Mouse (Mus musculus) embryonic fibroblast, embryonic 13.5 days (primary cell): ENCODE measurements around the gene Slc20a1. TPM values are rescaled to one million over a fixed set of nuclear protein-coding genes. Genes with fewer than 3 reads are reported as not detected.
A peak's percentile ranks its signal among the peaks of the same experiment; 100 is the strongest.

ENCODE experiments used
- H3K27ac ChIP-seq: 2 replicates; pipeline ENCODE4 v1.5.1; 2012; ENCODE audit warnings: low read length, control low read depth, inconsistent platforms; ENCODE audit not compliant: insufficient read depth
- H3K4me1 ChIP-seq: 2 replicates; pipeline ENCODE4 v1.6.1; 2011; ENCODE audit warnings: low read length; ENCODE audit not compliant: control insufficient read depth, insufficient read depth
- H3K4me3 ChIP-seq: 2 replicates; pipeline ENCODE4 v1.5.1; 2011; ENCODE audit warnings: mild to moderate bottlenecking, control low read depth, low read length; ENCODE audit not compliant: insufficient read depth
- CTCF ChIP-seq: IDR thresholded peaks from 2 replicates; pipeline ENCODE4 v1.5.1; 2011; ENCODE audit warnings: mild to moderate bottlenecking, control low read depth, low read length, moderate library complexity, borderline replicate concordance; ENCODE audit not compliant: insufficient read depth
- POLR2A ChIP-seq: IDR thresholded peaks from 2 replicates; pipeline ENCODE4 v1.6.1; 2011; ENCODE audit warnings: low read depth, mild to moderate bottlenecking, control low read depth, low read length, moderate library complexity
- polyA plus RNA-seq: library from polyadenylated mRNA; stranded (reverse); fragments of >200 nt; gene quantifications from 2 replicates; pipeline ENCODE4 v1.2.4, GENCODE M21; 2011; ENCODE audit warnings: low read depth; ENCODE audit not compliant: missing spikeins, insufficient read length

The Slc20a1 gene
- polyA plus RNA-seq, 1 experiment, result 141 TPM

- Histone ChIP-seq H3K4me1 (peaks cover 14% of the 10 kb centered on the region; the same call in 1 of the 2 replicates), H3K27ac (peak overlapping the region; percentile 24), H3K4me3 (no peak overlapping the region)
- TF ChIP-seq CTCF, result no peak
- TF ChIP-seq POLR2A, result no peak
Measured at GRCm38 (mm10) chr2:129206824-129207223, 8.3 kb downstream of the Slc20a1 start.

GRCm38 (mm10) chr2:129208181-129208746, 9.7 kb downstream of the Slc20a1 start:
- TF ChIP-seq CTCF, result no peak
- TF ChIP-seq POLR2A, result no peak
- Histone ChIP-seq H3K4me3 (no peak overlapping the region), H3K27ac (no peak overlapping the region), H3K4me1 (peaks cover 14% of the 10 kb centered on the region; the same call in 1 of the 2 replicates)

- Histone ChIP-seq H3K27ac (peak overlapping the region; percentile 62), H3K4me1 (peaks cover 14% of the 10 kb centered on the region), H3K4me3 (no peak overlapping the region)
- TF ChIP-seq POLR2A (no peak), CTCF (no peak)
Measured at GRCm38 (mm10) chr2:129210089-129210749, 11.7 kb downstream of the Slc20a1 start.

DNA sequence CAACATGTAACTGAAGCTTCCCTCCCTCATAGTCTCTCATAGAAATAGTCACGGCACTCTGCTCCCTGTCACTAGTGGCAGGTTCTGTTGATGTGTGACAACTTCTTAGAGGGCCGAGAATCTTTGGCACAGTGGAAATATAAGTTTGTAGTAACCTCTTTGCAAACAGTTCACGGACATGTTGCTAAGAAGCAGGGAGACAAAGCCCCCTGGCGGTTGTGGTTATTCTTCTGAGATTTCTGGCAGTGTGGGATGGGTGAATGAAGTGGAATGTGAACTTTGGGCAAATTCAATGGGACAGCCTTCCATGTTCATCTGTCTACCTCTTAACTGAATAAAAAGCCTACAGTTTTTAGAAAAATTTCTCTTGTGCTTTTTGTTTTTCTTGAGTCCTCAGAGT, 12.7 kb downstream of the Slc20a1 start:
- TF ChIP-seq POLR2A (no peak), CTCF (no peak)
- H3K27ac ChIP-seq, result 0 out of 2 replicates have a peak overlapping the region, but pooled peaks have one; percentile 1
- H3K4me3 ChIP-seq, result no peak overlapping the region
- H3K4me1 ChIP-seq, result peaks cover 10% of the 10 kb centered on the region

- H3K4me3 ChIP-seq, result no peak overlapping the region
- peak overlapping the region; percentile 1; the same call in 1 of the 2 replicates for H3K27ac ChIP-seq
- TF ChIP-seq CTCF (no peak), POLR2A (no peak)
- H3K4me1 ChIP-seq, result peaks cover 10% of the 10 kb centered on the region
Measured at GRCm38 (mm10) chr2:129211957-129212356, 13.4 kb downstream of the Slc20a1 start.

- peaks cover 10% of the 10 kb centered on the region for H3K4me1 ChIP-seq
- no peak overlapping the region for H3K4me3 ChIP-seq
- peak overlapping the region; percentile 55; the same call in 1 of the 2 replicates for H3K27ac ChIP-seq
- TF ChIP-seq CTCF, result no peak
Measured at GRCm38 (mm10) chr2:129212566-129212965, 14.0 kb downstream of the Slc20a1 start.

DNA sequence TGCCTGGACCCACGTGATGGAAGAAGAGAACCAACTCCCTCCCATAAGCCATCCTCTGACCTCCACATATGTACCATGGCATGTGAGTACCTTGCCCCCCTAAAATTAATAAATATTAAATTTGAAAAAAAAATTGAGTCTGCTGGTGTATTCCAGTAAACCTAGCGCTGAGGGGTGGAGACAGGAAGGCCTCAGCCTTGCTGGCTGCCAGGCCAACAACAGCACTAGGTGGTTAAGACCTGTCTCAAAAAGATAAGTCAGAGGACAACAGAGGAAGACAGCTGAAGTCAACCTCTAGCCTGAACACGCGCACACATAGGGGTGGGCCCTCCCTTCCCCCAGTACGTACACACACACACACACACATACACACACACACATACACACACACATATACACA, 16.2 kb downstream of the Slc20a1 start:
- Histone ChIP-seq H3K4me3 (no peak overlapping the region), H3K27ac (no peak overlapping the region)
- TF ChIP-seq POLR2A, result no peak
- TF ChIP-seq CTCF, result no peak

GRCm38 (mm10) chr2:129217612-129218185, 19.1 kb downstream of the Slc20a1 start:
- no peak overlapping the region for H3K27ac ChIP-seq
- TF ChIP-seq CTCF (no peak), POLR2A (no peak)

More for the DNA sequence above, 16.2 kb downstream of the Slc20a1 start:
- peaks cover 5% of the 10 kb centered on the region; the same call in 1 of the 2 replicates for H3K4me1 ChIP-seq

GRCm38 (mm10) chr2:129218537-129219105, 20.1 kb downstream of the Slc20a1 start:
- H3K27ac ChIP-seq, result no peak overlapping the region
- TF ChIP-seq POLR2A, result no peak
- TF ChIP-seq CTCF, result no peak
- H3K4me1 ChIP-seq, result no peaks in the 10 kb centered on the region; the same call in 1 of the 2 replicates
- H3K4me3 ChIP-seq, result no peak overlapping the region

More at GRCm38 (mm10) chr2:129217612-129218185, 19.1 kb downstream of the Slc20a1 start:
- no peak overlapping the region for H3K4me3 ChIP-seq
- no peaks in the 10 kb centered on the region; the same call in 1 of the 2 replicates for H3K4me1 ChIP-seq
